8 mouse cellular contexts compared by ENCODE assay signal in genomic region chr3:88143961-88144486, GRCm38 (mm10). TPM values are rescaled to one million over a fixed set of nuclear protein-coding genes. Genes with fewer than 3 reads are reported as not detected.
DNase-seq lines count a peak whose midpoint lies in the region; ATAC-seq and TF ChIP-seq lines count a peak whose summit lies in the region.

No protein-coding gene starts in this region.

- TF ChIP-seq CTCF in heart, adult 2 months (IDR thresholded peaks at IDR 0.05): no peak

- TF ChIP-seq POLR2A in heart, adult 2 months (IDR thresholded peaks at IDR 0.05; ENCODE audit: insufficient read depth, low read depth, low read length): peak; percentile 22; the same call in 1 of the 2 replicates

- H3K4me2 ChIP-seq in lung, embryonic 15.5 days: peak overlapping the region; percentile 93

- ATAC-seq in megakaryocyte, adult 5-6 weeks (ENCODE audit: poor library complexity, severe bottlenecking): no peak
- ATAC-seq in lung, embryonic 15.5 days (ENCODE audit: borderline replicate concordance, extremely low read depth, low FRiP score, low TSS enrichment): no peak

- intact Hi-C loops in heart, adult 2 months (cut with DNase I): loop anchor here (2.0 to 5.0 kb wide), 2 partner anchors 31 to 162 kb away; no protein-coding TSS in a partner anchor

- H3K4me1 ChIP-seq in megakaryocyte, embryonic 14.5 days: peaks cover 88% of the 10 kb centered on the region
- peaks cover 52% of the 10 kb centered on the region for H3K4me1 ChIP-seq in heart, adult 2 months (ENCODE audit: control insufficient read depth, insufficient read depth, low read length)
- H3K4me1 ChIP-seq in lung, embryonic 15.5 days: peaks cover 78% of the 10 kb centered on the region

- H3K9ac ChIP-seq in heart, adult 2 months (ENCODE audit: low read depth, low read length): peak overlapping the region; percentile 74
- peak overlapping the region; percentile 75 for H3K9ac ChIP-seq in lung, embryonic 15.5 days

- H3K4me3 ChIP-seq in megakaryocyte, embryonic 14.5 days (replicated peaks): peak overlapping the region; percentile 96
- H3K4me3 ChIP-seq in heart, adult 2 months: peak overlapping the region; percentile 96
- H3K4me3 ChIP-seq in lung, embryonic 15.5 days: peak overlapping the region; percentile 91

- H3K36me3 ChIP-seq in megakaryocyte, embryonic 14.5 days (replicated peaks; ENCODE audit: low read length): peaks cover 39% of the 10 kb centered on the region
- H3K36me3 ChIP-seq in heart, adult 2 months (ENCODE audit: control insufficient read depth, insufficient read depth, low read length): peaks cover 16% of the 10 kb centered on the region
- H3K36me3 ChIP-seq in lung, embryonic 15.5 days: no peaks in the 10 kb centered on the region

- 0 out of 2 replicates have a peak, but pooled peaks have one; percentile 35 for TF ChIP-seq EP300 in heart, adult 2 months (IDR thresholded peaks at IDR 0.05; ENCODE audit: insufficient read depth, low read depth, low read length)

- no peaks in the 10 kb centered on the region for H3K27me3 ChIP-seq in megakaryocyte, embryonic 14.5 days (replicated peaks)
- H3K27me3 ChIP-seq in heart, adult 2 months (ENCODE audit: control insufficient read depth, insufficient read depth, low read length): no peaks in the 10 kb centered on the region
- H3K27me3 ChIP-seq in lung, embryonic 15.5 days: no peaks in the 10 kb centered on the region

- H3K9me3 ChIP-seq in megakaryocyte, embryonic 14.5 days: no peaks in the 10 kb centered on the region
- no peaks in the 10 kb centered on the region for H3K9me3 ChIP-seq in lung, embryonic 15.5 days

- DNase-seq in cerebellum, postnatal 36 days: peak; percentile 66 to 69
- DNase-seq in heart, adult 2 months: peak; percentile 64 to 70
- peak; percentile 60 for DNase-seq in kidney, adult 9 months
- DNase-seq in right cerebral cortex, postnatal 14 days: peak; percentile 48
- no peak for DNase-seq in urinary bladder, postnatal 14 days (ENCODE audit: low spot score)

- H3K79me2 ChIP-seq in heart, adult 2 months (replicated peaks; ENCODE audit: control insufficient read depth, insufficient read depth, low read length): peaks cover 15% of the 10 kb centered on the region

- 5% methylated on average over 5 of the region's 5 CpGs for WGBS in heart, adult 2 months
- WGBS in lung, embryonic 15.5 days: 22% methylated on average over 5 of the region's 5 CpGs

- peak overlapping the region; percentile 99 for H3K27ac ChIP-seq in heart, adult 2 months
- peak overlapping the region; percentile 99; the same call in 1 of the 2 replicates for H3K27ac ChIP-seq in lung, embryonic 15.5 days

RNA-seq across cellular contexts. Expression of gene Mef2d, which starts 1.9 kb away (rescaled TPM):
- polyA plus RNA-seq in megakaryocyte, embryonic 14.5 days (2012; ENCODE audit: insufficient read depth, low replicate concordance): 60.2 and 145 TPM in 2 replicates
- total RNA-seq in megakaryocyte, adult 5-6 weeks (2015): 73.3 and 77.4 TPM in 2 replicates
- 29.2 and 42.0 TPM in 2 replicates for total RNA-seq in megakaryocyte, adult 5-6 weeks (2017)
- 100 to 1,000 TPM; 118 to 129 TPM for total RNA-seq in heart, adult 2 months (2021)
- 119 and 122 TPM in 2 replicates for polyA plus RNA-seq in heart, adult 2 months (2012; rRNA removed)
- 16.7 and 20.4 TPM in 2 replicates for polyA plus RNA-seq in lung, embryonic 15.5 days (2015; fragmentation: Nextera tagmentation; extraction: Ambion mirVana)
